Mouse (Mus musculus) central nervous system, embryonic 18 days (tissue): ENCODE measurements around the gene Olfr826. TPM values are rescaled to one million over a fixed set of nuclear protein-coding genes. Genes with fewer than 3 reads are reported as not detected.

Source experiments
- polyA plus RNA-seq: library from polyadenylated mRNA; depleted of rRNA; stranded (reverse); fragments of >200 nt; gene quantifications from 2 replicates; pipeline ENCODE4 v1.2.3, GENCODE M21; 2012; rRNA removed

Gene Olfr826
- polyA plus RNA-seq: not detected in 2 replicates

GRCm38 (mm10) chr10:130184086-130184485, at the start of gene Olfr826:
Gene Olfr826 (minus strand): TSS chr10:130184186.

GRCm38 (mm10) chr10:130214303-130214702, 30.3 kb upstream of the Olfr826 start, which contains the start of gene Olfr827:
Gene Olfr827 (minus strand): TSS chr10:130214403.

GRCm38 (mm10) chr10:130166666-130167065, 17.3 kb downstream of the Olfr826 start, which contains the start of gene Olfr825:
Gene Olfr825 (minus strand): TSS chr10:130166766.

GRCm38 (mm10) chr10:130129900-130130299, 54.1 kb downstream of the Olfr826 start, which contains the start of gene Olfr824:
Gene Olfr824 (minus strand): TSS chr10:130130000.

Other genes starting within 250 kb of the Olfr826 start
- not detected in 2 replicates for gene Olfr818, start 235.1 kb downstream of the Olfr826 start, polyA plus RNA-seq
- not detected in 2 replicates for gene Olfr819, start 216.9 kb downstream of the Olfr826 start, polyA plus RNA-seq
- not detected in 2 replicates for gene Olfr247, start 208.0 kb downstream of the Olfr826 start, polyA plus RNA-seq
- not detected in 2 replicates for gene Gm10310, start 199.1 kb downstream of the Olfr826 start, polyA plus RNA-seq
- not detected in 2 replicates for gene Olfr820, start 171.6 kb downstream of the Olfr826 start, polyA plus RNA-seq
- not detected in 2 replicates for gene Olfr821, start 153.8 kb downstream of the Olfr826 start, polyA plus RNA-seq
- gene Olfr822, start 113.0 kb downstream of the Olfr826 start, polyA plus RNA-seq: not detected in 2 replicates
- not detected in 2 replicates for gene Olfr823, start 68.8 kb downstream of the Olfr826 start, polyA plus RNA-seq
- not detected in 2 replicates for gene Olfr824, start 54.2 kb downstream of the Olfr826 start, polyA plus RNA-seq
- gene Olfr825, start 17.4 kb downstream of the Olfr826 start, polyA plus RNA-seq: not detected in 2 replicates
- gene Olfr827, start 30.2 kb upstream of the Olfr826 start, polyA plus RNA-seq: not detected in 2 replicates
- gene Neurod4, start 96.1 kb upstream of the Olfr826 start, polyA plus RNA-seq: 0.52 and 1.3 TPM in 2 replicates
- gene Tespa1, start 138.7 kb upstream of the Olfr826 start, polyA plus RNA-seq: 0.05 and 0.13 TPM in 2 replicates
- gene Vmn2r84, start 210.1 kb upstream of the Olfr826 start, polyA plus RNA-seq: 0.14 and 0.16 TPM in 2 replicates
- gene Vmn2r85, start 245.5 kb upstream of the Olfr826 start, polyA plus RNA-seq: 0.10 and 0.13 TPM in 2 replicates